ENCODE assay signal across 14 mouse cellular contexts in the genomic region with DNA sequence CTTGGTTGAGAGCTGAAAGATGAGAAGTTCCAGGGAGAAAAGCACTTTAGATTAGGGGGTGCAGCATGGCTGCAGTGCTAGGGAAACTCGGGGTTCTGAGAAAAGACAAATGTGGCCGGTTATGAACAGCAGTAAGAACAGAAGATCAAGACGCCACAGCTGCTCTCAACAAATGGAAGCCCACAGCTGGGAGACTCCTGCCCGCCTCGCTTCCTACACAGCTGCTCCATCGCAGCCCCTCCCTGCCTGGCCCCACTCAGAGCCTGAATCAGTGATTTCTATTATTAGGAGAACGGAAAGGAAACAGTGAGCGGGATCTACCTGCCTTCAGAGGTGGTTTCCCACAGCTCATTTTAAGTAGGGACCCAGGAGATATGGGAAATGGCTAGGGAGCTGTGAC.
"Had no signal": no experiment of that assay in that cellular context is flagged by ENCODE, and none has a peak within 500 bp of the region (broad histone marks: within the 10 kb centered on the region; RNA-seq: fewer than 3 reads in every experiment).

No protein-coding gene starts in this region.

- DNase-seq: kidney, adult 2 months; kidney, postnatal 14 days; left cerebral cortex, postnatal 4 days; lung, embryonic 14.5 days; lung, postnatal 10 days; thymus, adult 2 months; thymus, postnatal 25 days had no signal

- ATAC-seq: liver, embryonic 12.5 days; midbrain, embryonic 16.5 days had no signal

- H3K9ac ChIP-seq: kidney, embryonic 15.5 days; limb, embryonic 15.5 days; liver, embryonic 12.5 days; lung, embryonic 14.5 days; stomach, embryonic 15.5 days had no signal

- H3K36me3 ChIP-seq: kidney, embryonic 15.5 days; limb, embryonic 15.5 days; liver, embryonic 12.5 days; stomach, embryonic 15.5 days had no signal

- H3K27ac ChIP-seq: kidney, embryonic 15.5 days; limb, embryonic 15.5 days; liver, embryonic 12.5 days; macrophage; stomach, embryonic 15.5 days had no signal

- H3K9me3 ChIP-seq: kidney, embryonic 15.5 days; limb, embryonic 15.5 days; liver, embryonic 12.5 days; stomach, embryonic 15.5 days had no signal

- H3K27me3 ChIP-seq: kidney, embryonic 15.5 days; limb, embryonic 15.5 days; liver, embryonic 12.5 days; megakaryocyte, embryonic 14.5 days; stomach, embryonic 15.5 days had no signal

- H3K4me2 ChIP-seq: kidney, embryonic 15.5 days; limb, embryonic 15.5 days; liver, embryonic 12.5 days; lung, embryonic 14.5 days; stomach, embryonic 15.5 days had no signal

- H3K4me3 ChIP-seq: kidney, embryonic 15.5 days; limb, embryonic 15.5 days; liver, embryonic 12.5 days; megakaryocyte, embryonic 14.5 days; stomach, embryonic 15.5 days had no signal

- H3K4me1 ChIP-seq: kidney, embryonic 15.5 days; limb, embryonic 15.5 days; liver, embryonic 12.5 days; megakaryocyte, embryonic 14.5 days; stomach, embryonic 15.5 days had no signal
